Mouse (Mus musculus) liver, embryonic 12.5 days (tissue): ENCODE measurements around the gene Prex1. TPM values are rescaled to one million over a fixed set of nuclear protein-coding genes. Genes with fewer than 3 reads are reported as not detected.

Source experiments
- ATAC-seq: fragments of 200-750 bp; cut with Nextera tagmentation; 2 replicates; pipeline ENCODE4 v1.8.0; 2017; ENCODE audit warnings: moderate number of reproducible peaks, mild to moderate bottlenecking, moderate library complexity
- H3K27ac ChIP-seq: fragments of 300-500 bp; sonication (generic); 2 replicates; pipeline ENCODE4 v1.5.1; 2016; ENCODE audit warnings: mild to moderate bottlenecking
- H3K27me3 ChIP-seq: fragments of 300-500 bp; sonication (generic); replicated peaks from 2 replicates; pipeline ENCODE4 v1.6.1; 2016; ENCODE audit warnings: mild to moderate bottlenecking, moderate library complexity
- H3K36me3 ChIP-seq: fragments of 300-500 bp; sonication (generic); 2 replicates; pipeline ENCODE4 v1.6.1; 2016; ENCODE audit warnings: mild to moderate bottlenecking, moderate library complexity
- H3K4me1 ChIP-seq: fragments of 300-500 bp; sonication (generic); 2 replicates; pipeline ENCODE4 v1.6.1; 2016
- H3K4me2 ChIP-seq: fragments of 300-500 bp; sonication (generic); 2 replicates; pipeline ENCODE4 v1.6.1; 2016; ENCODE audit warnings: mild to moderate bottlenecking, moderate library complexity
- H3K4me3 ChIP-seq: fragments of 300-500 bp; sonication (generic); 2 replicates; pipeline ENCODE4 v1.5.1; 2016; ENCODE audit warnings: mild to moderate bottlenecking, moderate library complexity
- H3K9ac ChIP-seq: fragments of 300-500 bp; sonication (generic); 2 replicates; pipeline ENCODE4 v1.6.1; 2016; ENCODE audit warnings: mild to moderate bottlenecking, moderate library complexity
- H3K9me3 ChIP-seq: fragments of 300-500 bp; sonication (generic); replicated peaks from 2 replicates; pipeline ENCODE4 v1.6.1; 2016; ENCODE audit warnings: mild to moderate bottlenecking, moderate library complexity
- WGBS: fragments of 180-500 bp; shearing (Covaris S2); methylation state at CpG from one replicate; pipeline ENCODE4 v1.1.7; 2016; ENCODE audit not compliant: insufficient replicate concordance; 5-methylcytosine and 5-hydroxymethylcytosine counted together
- polyA plus RNA-seq: library from polyadenylated mRNA; unstranded; fragments of >200 nt; fragmentation: Nextera tagmentation; extraction: Ambion mirVana; gene quantifications from 2 replicates; pipeline ENCODE4 v1.2.1, GENCODE M21; 2016

Gene Prex1
- polyA plus RNA-seq, 1 experiment from 2014 or later: 17.5 TPM

GRCm38 (mm10) chr2:166561781-166562180 lies 151.9 kb downstream of the Prex1 start:
- whole genome bisulfite sequencing: 25% methylated on average over 7 of the region's 7 CpGs
- Histone ChIP-seq H3K27me3 (no peaks in the 10 kb centered on the region; the same call in 1 of the 2 replicates), H3K9ac (no peak overlapping the region), H3K9me3 (no peaks in the 10 kb centered on the region), H3K4me1 (peaks cover 11% of the 10 kb centered on the region), H3K4me3 (no peak overlapping the region), H3K27ac (no peak overlapping the region), H3K36me3 (0 out of 2 replicates have a peak, but pooled peaks cover 3% of the 10 kb centered on the region), H3K4me2 (no peak overlapping the region)
- ATAC-seq: no peak

- no peaks in the 10 kb centered on the region for H3K9me3 ChIP-seq
- H3K27ac ChIP-seq: no peak overlapping the region
- ATAC-seq: no peak
- H3K4me3 ChIP-seq: no peak overlapping the region
- 77% methylated on average over 7 of the region's 7 CpGs for WGBS
- H3K27me3 ChIP-seq: no peaks in the 10 kb centered on the region; the same call in 1 of the 2 replicates
- no peak overlapping the region for H3K4me2 ChIP-seq
- 0 out of 2 replicates have a peak, but pooled peaks cover 3% of the 10 kb centered on the region for H3K36me3 ChIP-seq
- peaks cover 11% of the 10 kb centered on the region for H3K4me1 ChIP-seq
- H3K9ac ChIP-seq: no peak overlapping the region
These were observed 152.8 kb downstream of the Prex1 start for GRCm38 (mm10) chr2:166560826-166561225.

GRCm38 (mm10) chr2:166559531-166559930 lies 154.1 kb downstream of the Prex1 start:
- Histone ChIP-seq H3K9me3 (no peaks in the 10 kb centered on the region), H3K4me2 (no peak overlapping the region), H3K27ac (no peak overlapping the region), H3K36me3 (no peaks in the 10 kb centered on the region), H3K4me3 (no peak overlapping the region), H3K27me3 (no peaks in the 10 kb centered on the region; the same call in 1 of the 2 replicates), H3K9ac (no peak overlapping the region), H3K4me1 (peaks cover 9% of the 10 kb centered on the region)
- 38% methylated on average over 10 of the region's 10 CpGs for WGBS
- ATAC-seq: no peak

- Histone ChIP-seq H3K4me2 (no peak overlapping the region), H3K27me3 (no peaks in the 10 kb centered on the region; the same call in 1 of the 2 replicates), H3K36me3 (no peaks in the 10 kb centered on the region), H3K4me3 (no peak overlapping the region), H3K4me1 (peaks cover 26% of the 10 kb centered on the region), H3K9me3 (no peaks in the 10 kb centered on the region), H3K9ac (no peak overlapping the region), H3K27ac (no peak overlapping the region)
- no peak for ATAC-seq
- WGBS: 25% methylated on average over 2 of the region's 2 CpGs
These were observed 158.1 kb downstream of the Prex1 start for GRCm38 (mm10) chr2:166555508-166555907.

GRCm38 (mm10) chr2:166554169-166554505 lies 159.5 kb downstream of the Prex1 start:
- no peaks in the 10 kb centered on the region for H3K36me3 ChIP-seq
- H3K4me2 ChIP-seq: peak overlapping the region; percentile 51
- no peaks in the 10 kb centered on the region for H3K9me3 ChIP-seq
- peaks cover 30% of the 10 kb centered on the region for H3K4me1 ChIP-seq
- H3K9ac ChIP-seq: no peak overlapping the region
- no peak overlapping the region for H3K27ac ChIP-seq
- no peak for ATAC-seq
- WGBS: 70% methylated on average over 11 of the region's 11 CpGs
- H3K4me3 ChIP-seq: no peak overlapping the region
- H3K27me3 ChIP-seq: no peaks in the 10 kb centered on the region; the same call in 1 of the 2 replicates

GRCm38 (mm10) chr2:166553502-166554168 lies 160.0 kb downstream of the Prex1 start:
- H3K27me3 ChIP-seq: no peaks in the 10 kb centered on the region; the same call in 1 of the 2 replicates
- H3K27ac ChIP-seq: no peak overlapping the region
- H3K4me1 ChIP-seq: peaks cover 32% of the 10 kb centered on the region
- peak overlapping the region; percentile 51 for H3K4me2 ChIP-seq
- 17% methylated on average over 18 of the region's 18 CpGs for WGBS
- H3K36me3 ChIP-seq: no peaks in the 10 kb centered on the region
- ATAC-seq: peak; percentile 77
- H3K9ac ChIP-seq: peak overlapping the region; percentile 19; the same call in 1 of the 2 replicates
- peak overlapping the region; percentile 31 for H3K4me3 ChIP-seq
- H3K9me3 ChIP-seq: no peaks in the 10 kb centered on the region

- H3K4me1 ChIP-seq: peaks cover 32% of the 10 kb centered on the region
- H3K4me3 ChIP-seq: no peak overlapping the region
- no peaks in the 10 kb centered on the region for H3K9me3 ChIP-seq
- WGBS: 55% methylated on average over 6 of the region's 6 CpGs
- no peak overlapping the region for H3K27ac ChIP-seq
- no peaks in the 10 kb centered on the region; the same call in 1 of the 2 replicates for H3K27me3 ChIP-seq
- H3K4me2 ChIP-seq: no peak overlapping the region
- no peaks in the 10 kb centered on the region for H3K36me3 ChIP-seq
- no peak overlapping the region for H3K9ac ChIP-seq
- ATAC-seq: no peak
These were observed 161.0 kb downstream of the Prex1 start for GRCm38 (mm10) chr2:166552657-166553056.

- WGBS: 73% methylated on average over 15 of the region's 15 CpGs
- no peak overlapping the region for H3K4me3 ChIP-seq
- peaks cover 32% of the 10 kb centered on the region for H3K4me1 ChIP-seq
- H3K27me3 ChIP-seq: no peaks in the 10 kb centered on the region; the same call in 1 of the 2 replicates
- no peak overlapping the region for H3K27ac ChIP-seq
- no peak for ATAC-seq
- no peak overlapping the region for H3K9ac ChIP-seq
- H3K4me2 ChIP-seq: no peak overlapping the region
- H3K36me3 ChIP-seq: no peaks in the 10 kb centered on the region
- H3K9me3 ChIP-seq: no peaks in the 10 kb centered on the region
These were observed 161.7 kb downstream of the Prex1 start for GRCm38 (mm10) chr2:166551831-166552498.

GRCm38 (mm10) chr2:166549871-166550270 lies 163.8 kb downstream of the Prex1 start:
- no peaks in the 10 kb centered on the region for H3K9me3 ChIP-seq
- ATAC-seq: no peak
- H3K27me3 ChIP-seq: no peaks in the 10 kb centered on the region; the same call in 1 of the 2 replicates
- no peak overlapping the region for H3K27ac ChIP-seq
- H3K9ac ChIP-seq: no peak overlapping the region
- WGBS: 76% methylated on average over 8 of the region's 8 CpGs
- H3K4me3 ChIP-seq: no peak overlapping the region
- H3K4me1 ChIP-seq: peaks cover 32% of the 10 kb centered on the region
- H3K36me3 ChIP-seq: no peaks in the 10 kb centered on the region
- no peak overlapping the region for H3K4me2 ChIP-seq

- no peaks in the 10 kb centered on the region for H3K9me3 ChIP-seq
- no peak overlapping the region for H3K4me2 ChIP-seq
- H3K36me3 ChIP-seq: no peaks in the 10 kb centered on the region
- no peak for ATAC-seq
- no peak overlapping the region for H3K4me3 ChIP-seq
- H3K27me3 ChIP-seq: no peaks in the 10 kb centered on the region; the same call in 1 of the 2 replicates
- 20% methylated on average over 5 of the region's 5 CpGs for WGBS
- H3K27ac ChIP-seq: no peak overlapping the region
- no peak overlapping the region for H3K9ac ChIP-seq
- peaks cover 29% of the 10 kb centered on the region for H3K4me1 ChIP-seq
These were observed 164.6 kb downstream of the Prex1 start for GRCm38 (mm10) chr2:166549069-166549468.

- Histone ChIP-seq H3K9me3 (no peaks in the 10 kb centered on the region), H3K27ac (no peak overlapping the region), H3K9ac (no peak overlapping the region), H3K4me3 (no peak overlapping the region), H3K36me3 (no peaks in the 10 kb centered on the region), H3K4me2 (no peak overlapping the region), H3K27me3 (no peaks in the 10 kb centered on the region), H3K4me1 (peaks cover 7% of the 10 kb centered on the region)
- ATAC-seq: no peak
- 52% methylated on average over 4 of the region's 4 CpGs for WGBS
These were observed 168.1 kb downstream of the Prex1 start for GRCm38 (mm10) chr2:166545580-166545979.

- Histone ChIP-seq H3K4me3 (no peak overlapping the region), H3K27ac (no peak overlapping the region), H3K36me3 (no peaks in the 10 kb centered on the region), H3K27me3 (no peaks in the 10 kb centered on the region), H3K9me3 (no peaks in the 10 kb centered on the region), H3K4me1 (peaks cover 5% of the 10 kb centered on the region), H3K9ac (no peak overlapping the region), H3K4me2 (no peak overlapping the region)
- no peak for ATAC-seq
- WGBS: 43% methylated on average over 7 of the region's 7 CpGs
These were observed 168.9 kb downstream of the Prex1 start for GRCm38 (mm10) chr2:166544575-166545251.
